Mouse (Mus musculus) hematopoietic stem cell, adult 5-6 weeks (primary cell): ENCODE data around the gene Tmem59. TPM values are rescaled to one million over a fixed set of nuclear protein-coding genes. Genes with fewer than 3 reads are reported as not detected.
A peak's percentile ranks its signal among the peaks of the same experiment; 100 is the strongest.

Experiments used
- ATAC-seq, 2 experiments: fragments of 125-278 bp in 1 of 2; replicated peaks in 1 of 2; 2 replicates each; pipeline ENCODE4 v1.8.0; 2016 to 2017; ENCODE audit warnings: inconsistent platforms in 2 of 2, mild to moderate bottlenecking in 2 of 2, moderate number of reproducible peaks in 2 of 2, low read depth in 1 of 2, moderate TSS enrichment in 1 of 2; ENCODE audit not compliant: low FRiP score in 2 of 2, poor library complexity in 2 of 2, severe bottlenecking in 2 of 2, insufficient read depth in 1 of 2, low TSS enrichment in 1 of 2
- total RNA-seq: library from RNA; stranded (forward); fragments of 172-1452, 232-1000 nt; gene quantifications from 2 replicates; pipeline ENCODE4 v1.2.3, GENCODE M21; 2017

Gene Tmem59
- total RNA-seq, 1 experiment from 2014 or later = 165 TPM

DNA sequence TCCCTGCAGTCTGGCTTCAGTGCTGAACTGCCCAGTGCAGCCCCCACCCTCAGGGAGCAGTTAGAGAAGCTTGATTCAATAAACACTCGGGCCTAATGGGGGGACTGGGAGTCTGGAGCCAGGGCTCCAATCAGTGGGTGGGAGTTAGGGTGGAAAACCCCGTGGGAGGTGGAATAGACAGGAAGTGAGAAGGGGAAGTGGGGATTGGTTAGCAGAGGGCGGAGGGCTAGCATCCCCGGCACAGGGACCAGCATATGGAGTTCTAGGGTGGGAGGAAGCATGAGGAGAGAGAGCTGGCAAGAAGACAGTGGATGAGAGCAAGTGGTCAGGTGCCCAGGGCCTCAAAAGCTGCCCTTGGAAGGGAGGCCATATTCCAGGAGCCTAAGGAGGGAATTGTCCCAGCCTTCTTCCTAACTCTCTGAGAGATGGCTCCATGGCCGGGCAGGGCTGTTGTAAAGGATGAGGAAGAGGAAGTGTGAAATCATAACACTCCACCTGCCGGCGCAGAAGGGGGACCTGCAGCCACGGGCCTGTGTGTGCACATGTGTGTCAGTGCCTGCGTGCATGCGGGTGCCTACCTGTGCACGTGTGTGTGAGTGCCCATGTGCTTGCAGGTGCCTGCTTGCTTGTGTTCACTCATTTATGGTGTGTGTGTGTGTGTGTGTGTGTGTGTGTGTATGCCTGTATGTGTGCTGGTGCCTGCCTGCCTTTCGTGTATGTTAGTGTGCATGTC, 35.2 kb downstream of the Tmem59 start:
- ATAC-seq = peak in 1 of 2 experiments; percentile 41; a peak in 1 of 4 replicates

DNA sequence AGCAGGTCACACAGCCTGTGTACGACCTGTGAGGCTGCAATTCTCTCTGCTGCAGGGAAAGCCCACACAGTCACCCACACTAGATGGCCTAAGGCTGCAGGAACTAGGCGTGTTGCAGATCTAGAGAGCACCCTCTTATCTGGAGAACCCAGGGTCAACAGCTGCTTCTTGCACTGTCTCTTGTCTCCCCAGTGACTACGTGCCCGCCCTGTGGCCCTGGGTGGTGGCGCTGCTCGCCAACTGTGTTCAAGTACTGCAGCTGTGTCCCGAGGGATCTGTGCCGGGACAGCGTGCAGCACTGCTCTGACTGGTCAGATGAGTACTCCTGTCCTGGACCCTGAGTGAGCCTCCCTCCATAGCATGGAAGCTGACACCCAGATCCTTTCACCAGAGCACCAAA, 39.4 kb downstream of the Tmem59 start:
- ATAC-seq = peak in 1 of 2 experiments; percentile 16; a peak in 1 of 4 replicates

DNA sequence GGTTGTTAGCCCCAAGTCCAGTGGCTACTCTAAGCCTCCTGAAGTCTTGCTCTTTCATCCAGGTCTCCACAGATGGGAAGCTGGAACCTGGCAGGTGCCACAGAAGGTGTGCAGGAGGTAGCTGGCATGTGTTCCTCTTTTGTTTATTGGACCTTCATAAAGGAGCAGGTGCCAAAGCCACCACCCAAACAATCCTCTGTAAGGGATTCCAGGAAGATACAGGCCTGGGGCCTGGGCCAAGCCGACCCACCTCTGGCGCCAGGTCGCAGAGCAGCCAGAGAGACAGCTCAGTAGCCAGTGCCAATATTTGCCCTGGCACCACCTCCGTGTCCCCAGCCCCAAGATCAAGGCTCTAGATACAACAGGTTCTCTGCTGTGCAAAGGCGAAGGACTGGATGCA, 43.3 kb downstream of the Tmem59 start:
- no peak for ATAC-seq

DNA sequence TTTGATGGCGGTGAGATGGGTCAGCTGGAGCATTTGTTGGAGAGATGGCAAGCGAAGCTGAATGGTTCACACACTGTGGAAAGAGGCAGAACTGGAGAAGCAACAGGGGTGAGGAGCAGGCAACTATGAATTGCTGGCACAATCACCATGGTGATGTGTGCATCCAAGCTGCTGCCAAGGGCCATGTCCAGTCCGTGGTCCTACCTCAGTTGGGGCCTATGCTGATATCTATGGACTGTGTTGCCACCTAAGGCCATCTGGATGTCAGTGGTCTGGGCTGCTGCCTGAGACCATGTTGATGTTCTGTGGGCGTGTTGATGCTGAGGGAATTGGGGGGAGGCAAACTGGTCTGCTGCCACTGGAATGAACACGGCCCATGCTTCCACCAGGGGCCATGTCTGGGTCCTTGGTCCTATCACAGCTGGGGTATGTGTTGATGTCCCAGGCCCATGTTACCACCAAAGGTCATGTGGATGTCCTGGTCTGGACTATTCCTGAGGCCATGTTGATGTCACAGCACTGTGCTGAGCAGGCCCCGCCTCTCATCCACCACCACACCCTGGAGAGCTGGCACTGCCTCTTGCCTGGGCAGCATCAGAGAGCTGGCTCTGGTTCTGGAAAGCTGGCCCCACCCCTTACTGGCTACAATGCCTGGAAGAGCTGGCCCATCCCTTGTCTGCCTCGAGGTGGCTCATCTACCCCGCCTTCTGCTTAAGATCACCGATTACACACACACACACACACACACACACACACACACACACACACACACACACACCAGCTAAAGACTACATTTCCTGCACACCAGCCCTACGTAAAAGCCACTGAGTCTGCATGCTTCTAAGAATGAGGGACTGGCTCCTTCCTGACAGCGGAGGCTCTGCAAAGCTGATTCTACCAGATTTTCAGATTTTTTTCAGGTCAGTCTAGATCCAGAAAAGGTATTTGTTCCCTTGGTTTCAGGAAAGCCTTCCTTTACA, 45.3 kb downstream of the Tmem59 start:
- ATAC-seq = peak in 1 of 2 experiments; percentile 12; a peak in 1 of 4 replicates

DNA sequence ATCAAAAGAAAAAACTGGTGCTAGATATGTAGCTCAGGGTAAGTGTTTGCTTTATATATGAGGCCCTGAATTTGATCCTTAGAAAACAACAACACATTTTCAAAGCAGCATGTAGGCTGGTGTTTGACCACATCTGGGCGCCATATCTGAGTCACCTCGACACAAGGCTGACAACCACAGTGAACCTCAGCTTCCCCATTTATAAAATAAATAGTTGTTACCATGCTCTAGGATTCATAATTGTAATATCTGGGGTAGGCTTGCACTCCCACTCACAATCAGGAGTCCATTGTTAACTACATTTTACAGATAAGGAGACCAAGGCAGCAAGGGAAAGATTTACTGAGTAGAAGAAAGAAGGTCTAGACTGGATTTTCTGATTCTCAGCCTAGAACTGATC, 48.1 kb downstream of the Tmem59 start:
- ATAC-seq = no peak

DNA sequence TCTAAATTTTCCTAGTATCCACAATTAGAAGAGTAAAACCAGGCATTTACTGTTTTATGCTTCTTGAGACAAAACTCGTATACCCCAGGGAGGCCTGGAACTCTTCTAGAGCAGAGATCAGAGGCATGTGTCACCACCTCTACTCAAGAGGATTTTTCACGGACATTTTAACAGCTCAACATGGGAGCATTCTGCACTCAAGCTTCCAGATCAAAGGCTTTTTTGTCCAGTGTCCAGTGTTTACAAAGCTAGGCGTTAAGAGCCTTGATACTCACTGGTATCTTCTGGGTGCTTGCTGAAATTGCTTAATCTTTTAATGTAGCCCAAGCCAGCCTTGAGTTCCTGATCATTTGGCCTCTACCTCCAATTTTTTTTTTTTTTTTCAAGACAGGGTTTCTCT, 54.0 kb downstream of the Tmem59 start:
- ATAC-seq = no peak

DNA sequence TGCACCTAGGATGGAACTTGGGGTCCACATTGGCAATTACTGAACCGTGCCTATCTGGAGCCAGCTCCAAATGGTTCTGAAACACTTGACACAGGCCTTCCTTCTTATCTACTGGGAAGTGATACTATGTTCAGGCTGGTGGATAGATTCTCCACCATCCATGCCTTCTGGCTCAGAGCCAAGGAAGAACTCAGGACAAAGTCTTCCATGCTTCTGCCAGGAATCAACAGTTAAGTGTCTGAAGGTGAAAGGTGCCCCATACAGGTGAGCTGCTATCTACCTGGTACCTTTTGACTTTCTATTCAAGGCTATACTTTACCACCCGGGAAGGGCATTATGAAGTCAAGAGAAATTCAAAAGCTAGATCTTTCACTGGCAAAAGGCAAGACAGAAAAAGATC, 60.1 kb downstream of the Tmem59 start:
- no peak for ATAC-seq

DNA sequence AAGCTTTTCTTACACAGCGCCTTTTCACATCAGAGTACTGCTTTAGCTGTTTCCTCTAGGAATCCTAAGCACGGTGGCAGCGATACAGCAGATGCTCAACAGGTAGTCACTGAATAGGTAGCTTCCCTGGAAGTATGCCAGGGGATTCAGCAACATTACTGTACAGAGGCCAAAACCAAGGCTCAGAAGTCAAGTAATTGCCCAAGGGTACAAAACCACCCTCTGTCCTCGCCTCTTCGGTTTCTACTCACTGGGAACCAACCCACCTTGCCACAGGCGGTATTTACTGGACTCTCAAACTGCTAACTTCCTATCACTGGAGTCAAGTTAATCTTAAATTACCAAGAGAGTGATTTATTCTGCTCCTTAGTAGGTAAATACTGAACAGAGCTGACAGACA, 62.0 kb downstream of the Tmem59 start:
- ATAC-seq = no peak

DNA sequence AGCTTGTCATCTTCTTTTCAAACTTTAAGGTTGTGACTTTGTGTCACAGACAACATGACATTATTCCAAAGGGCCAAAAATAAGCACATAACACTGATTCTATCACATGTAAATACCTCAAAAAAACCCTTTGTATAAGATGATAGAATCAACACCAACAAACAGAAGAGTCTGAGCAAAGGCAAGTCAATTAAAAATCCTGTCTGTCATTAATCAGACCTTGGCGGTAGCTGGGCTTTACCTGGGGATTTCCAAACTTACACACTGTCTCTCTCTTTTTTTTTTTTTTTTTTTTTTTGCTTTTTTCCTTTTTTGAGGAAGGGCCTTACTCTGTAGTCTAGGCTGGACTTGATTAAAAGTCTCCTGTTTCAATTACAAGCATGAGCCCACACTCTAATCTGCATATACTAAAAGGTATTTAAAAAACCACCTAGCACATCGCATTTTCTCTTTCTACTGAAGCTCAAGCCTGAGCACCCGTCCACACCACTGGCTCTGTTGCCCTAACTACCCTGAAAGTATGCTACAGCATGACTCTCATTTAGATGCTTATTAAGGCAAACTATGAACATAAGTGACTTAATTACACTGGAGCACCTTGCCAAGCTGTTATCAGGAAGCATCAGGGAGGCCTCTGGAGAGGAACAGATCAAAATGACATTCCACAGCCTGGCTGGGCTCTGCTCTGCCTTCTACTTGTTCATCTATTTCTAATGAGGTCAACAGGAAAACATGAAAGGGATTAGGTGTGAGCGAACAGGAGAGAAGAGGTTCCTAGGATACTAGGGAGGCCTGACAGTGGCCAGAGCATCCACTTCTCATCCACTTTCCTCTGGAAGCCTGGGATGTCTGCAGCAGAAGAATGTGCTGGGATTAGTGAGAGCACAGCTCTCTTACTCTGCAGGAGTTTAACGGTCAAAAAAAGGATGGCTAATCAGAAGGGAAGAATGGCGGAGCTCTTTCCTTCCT, 65.5 kb downstream of the Tmem59 start:
- no peak for ATAC-seq

DNA sequence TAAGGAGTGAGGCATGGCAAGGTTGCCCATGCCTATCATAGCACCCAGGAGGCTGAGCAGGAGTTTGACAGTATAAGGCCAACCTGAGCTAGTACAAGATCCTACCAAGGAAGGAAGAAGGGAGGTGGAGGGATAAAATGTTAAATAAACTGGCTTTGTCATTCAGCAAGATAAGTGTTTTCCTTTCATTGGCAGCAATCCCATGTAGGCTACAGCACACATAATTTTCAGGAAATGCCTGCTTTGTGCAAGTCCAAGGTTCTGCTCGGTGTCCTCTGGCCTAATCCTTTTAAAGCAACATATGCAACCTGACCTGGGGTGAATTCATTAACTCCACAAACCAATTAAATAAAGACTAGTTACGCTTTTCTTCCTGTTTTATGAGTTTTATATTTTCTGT, 67.2 kb downstream of the Tmem59 start:
- ATAC-seq = no peak

DNA sequence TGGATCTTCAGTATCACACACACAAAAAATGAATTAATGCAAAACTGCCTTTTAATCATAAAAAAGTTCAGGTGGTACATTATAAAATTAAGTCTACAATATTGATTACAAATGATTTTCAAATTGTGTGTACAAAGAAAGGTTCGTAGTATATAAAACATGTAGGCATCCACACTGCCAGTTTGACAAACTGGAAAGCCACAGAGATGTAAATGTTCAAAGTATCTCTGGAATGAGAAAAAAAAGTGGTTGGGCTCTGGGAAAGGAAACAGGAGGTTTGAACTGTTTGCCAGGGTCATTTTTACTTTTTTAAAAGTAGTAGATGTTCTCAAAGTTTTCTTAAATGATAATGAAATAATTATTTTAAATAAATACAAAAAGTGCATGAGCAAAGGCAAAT, 67.8 kb downstream of the Tmem59 start:
- ATAC-seq = no peak

DNA sequence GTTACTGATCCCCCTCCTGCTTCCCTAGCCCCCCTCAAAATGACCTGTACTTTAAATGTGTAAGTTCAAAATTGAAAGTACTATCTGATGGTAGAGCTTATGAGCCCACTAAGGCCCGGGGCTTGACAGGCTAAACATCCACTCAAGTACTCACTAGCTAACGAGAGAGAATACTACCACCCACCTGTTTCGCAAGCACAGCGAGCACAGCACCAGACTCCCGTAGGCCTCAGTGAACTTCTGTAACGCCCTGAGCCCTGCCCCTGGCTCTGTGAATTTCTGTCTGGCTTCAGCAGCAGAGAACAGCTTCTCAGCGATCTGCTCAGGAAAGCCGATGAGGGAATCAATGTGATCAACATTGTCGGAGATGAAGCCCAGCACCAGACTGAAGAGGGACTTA, 68.9 kb downstream of the Tmem59 start:
- ATAC-seq = no peak

DNA sequence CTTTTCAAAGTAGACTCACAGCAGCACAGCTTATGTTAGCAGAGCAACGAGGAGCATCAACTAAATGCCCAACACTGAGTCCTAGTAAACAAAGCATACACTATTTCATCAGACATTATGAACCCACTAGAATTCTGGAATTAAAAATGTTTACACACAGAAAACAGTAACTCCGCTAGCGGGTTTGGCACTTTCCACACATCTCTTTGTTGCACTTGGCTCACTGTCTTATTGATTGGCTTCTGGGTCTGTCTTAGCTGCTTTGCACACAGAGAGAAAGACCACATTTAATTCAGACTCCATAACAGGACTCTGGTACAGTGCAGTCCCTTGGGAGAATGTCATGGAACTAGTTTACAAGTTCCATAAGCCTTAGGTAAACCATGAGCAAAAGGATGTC, 69.9 kb downstream of the Tmem59 start:
- ATAC-seq = no peak

DNA sequence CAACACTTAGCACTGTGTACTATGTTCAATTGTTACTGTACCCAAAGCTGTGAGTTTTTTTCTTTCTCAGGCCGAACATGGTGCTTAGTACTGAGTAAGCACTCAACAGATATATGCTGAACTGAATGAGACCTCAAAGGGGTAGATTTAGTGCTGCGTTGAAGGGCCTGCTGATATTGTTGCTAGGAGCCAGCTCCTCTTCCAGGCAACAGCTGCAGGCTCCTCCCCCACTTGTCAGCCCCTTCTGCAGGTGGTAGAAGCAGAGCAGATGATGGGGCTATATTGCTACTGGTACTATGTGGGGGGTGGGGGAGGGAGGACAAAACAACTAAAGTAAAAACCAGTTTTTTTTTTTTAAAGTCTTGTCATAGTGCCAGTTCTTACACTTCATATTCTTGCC, 71.3 kb downstream of the Tmem59 start:
- no peak for ATAC-seq

DNA sequence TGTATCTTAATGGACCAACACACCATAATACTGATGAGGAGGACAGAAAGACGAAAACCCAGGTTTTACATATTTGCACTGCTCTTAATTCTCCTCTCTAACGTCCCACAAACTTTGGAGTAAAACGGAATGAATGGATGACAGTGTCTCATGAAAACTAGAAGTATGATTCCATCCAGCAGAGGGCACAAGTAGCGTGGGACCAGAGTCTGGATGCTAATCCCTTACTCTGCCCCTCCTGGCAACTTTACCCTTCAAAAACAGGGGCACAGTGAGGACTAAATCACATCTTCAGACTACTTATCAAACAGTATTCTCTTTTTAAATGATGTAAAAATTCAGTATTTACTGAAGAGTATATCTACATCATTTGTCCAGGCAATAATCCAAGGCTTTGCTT, 72.3 kb downstream of the Tmem59 start:
- no peak for ATAC-seq
